Mouse (Mus musculus) thymus, adult 2 months (tissue): ENCODE data around the gene Fras1. TPM values are rescaled to one million over a fixed set of nuclear protein-coding genes. Genes with fewer than 3 reads are reported as not detected.

Experiments used
- DNase-seq: peaks from one replicate; pipeline ENCODE4 v3.0.0; 2021
- H3K27ac ChIP-seq: fragments of 200-500 bp; 2 replicates; pipeline ENCODE4 v1.5.1; 2012; ENCODE audit warnings: low read length, control low read depth; ENCODE audit not compliant: control insufficient read depth, insufficient read depth
- H3K27me3 ChIP-seq: fragments of 200-500 bp; 2 replicates; pipeline ENCODE4 v1.6.1; 2012; ENCODE audit warnings: mild to moderate bottlenecking, low read length, moderate library complexity, mixed read lengths; ENCODE audit not compliant: control insufficient read depth, insufficient read depth
- H3K36me3 ChIP-seq: fragments of 200-500 bp; 2 replicates; pipeline ENCODE4 v1.6.1; 2012; ENCODE audit warnings: mild to moderate bottlenecking, low read length, moderate library complexity; ENCODE audit not compliant: control insufficient read depth, insufficient read depth
- H3K4me1 ChIP-seq: fragments of 200-500 bp; replicated peaks from 2 replicates; pipeline ENCODE4 v1.6.1; 2012; ENCODE audit warnings: low read length; ENCODE audit not compliant: control insufficient read depth, insufficient read depth
- H3K4me3 ChIP-seq: fragments of 200-500 bp; 2 replicates; pipeline ENCODE4 v1.5.1; 2012; ENCODE audit warnings: mild to moderate bottlenecking, low read length, control low read depth, moderate library complexity; ENCODE audit not compliant: control insufficient read depth, insufficient read depth
- CTCF ChIP-seq: fragments of 200-500 bp; IDR thresholded peaks from 2 replicates; pipeline ENCODE4 v1.5.1; 2012; ENCODE audit warnings: mild to moderate bottlenecking, control low read depth, low read length, moderate library complexity, borderline replicate concordance; ENCODE audit not compliant: control insufficient read depth, poor library complexity, insufficient read depth; ENCODE audit errors: extremely low read depth
- POLR2A ChIP-seq: fragments of 200-500 bp; IDR thresholded peaks from 2 replicates; pipeline ENCODE4 v1.6.1; 2012; ENCODE audit warnings: mild to moderate bottlenecking, low read length, control low read depth, moderate library complexity; ENCODE audit not compliant: control insufficient read depth, poor library complexity, insufficient read depth; ENCODE audit errors: extremely low read depth
- WGBS: fragments of 180-500 bp; shearing (Covaris S2); methylation state at CpG from one replicate; pipeline ENCODE4 v1.1.7; 2018; 5-methylcytosine and 5-hydroxymethylcytosine counted together
- polyA plus RNA-seq: library from polyadenylated mRNA; depleted of rRNA; stranded (reverse); fragments of >200 nt; gene quantifications from 2 replicates; pipeline ENCODE4 v1.2.3, GENCODE M21; 2012

The Fras1 gene
- polyA plus RNA-seq, 1 experiment: 0.69 TPM

DNA sequence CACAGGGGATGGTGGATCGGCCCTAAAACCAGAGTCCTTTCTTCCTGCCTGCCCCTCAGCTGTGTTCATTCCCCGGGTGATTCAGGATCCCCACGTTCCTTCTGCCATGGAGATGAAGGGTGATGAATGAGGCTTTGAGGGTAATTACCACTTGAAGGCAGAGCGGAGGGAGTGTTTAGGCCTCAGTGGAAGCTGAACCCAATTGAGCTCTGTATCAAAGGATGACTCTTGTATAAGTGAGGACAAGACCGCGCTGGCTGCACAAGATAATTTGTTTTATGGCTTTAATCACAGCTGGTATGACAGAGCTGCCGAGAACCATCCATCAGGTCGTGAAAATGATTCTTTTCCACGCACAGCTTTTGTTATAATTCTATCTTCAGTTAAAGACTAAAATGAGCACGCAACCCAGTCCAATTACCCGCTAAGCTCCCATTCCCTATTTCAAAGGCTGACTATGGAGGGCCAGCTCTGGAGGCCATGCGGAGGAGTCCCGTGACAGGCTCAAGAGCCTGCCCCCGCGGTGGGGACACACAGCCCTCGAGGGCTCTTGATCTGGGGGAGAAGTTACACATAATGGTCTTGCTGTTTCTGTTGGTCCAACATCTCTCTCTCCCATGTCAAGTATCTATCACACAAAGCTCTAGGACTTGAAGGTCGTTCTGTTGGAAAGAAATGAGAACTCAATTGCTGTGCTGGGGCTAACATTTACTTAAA, 261.5 kb downstream of the Fras1 start:
- DNase-seq: no peak
- no peaks in the 10 kb centered on the region for H3K27me3 ChIP-seq
- H3K4me3 ChIP-seq: no peak overlapping the region
- no peaks in the 10 kb centered on the region for H3K36me3 ChIP-seq
- no peaks in the 10 kb centered on the region for H3K4me1 ChIP-seq
- H3K27ac ChIP-seq: no peak overlapping the region
- 87% methylated on average over 17 of the region's 17 CpGs for WGBS
- no peak for TF ChIP-seq CTCF
- no peak for TF ChIP-seq POLR2A

DNA sequence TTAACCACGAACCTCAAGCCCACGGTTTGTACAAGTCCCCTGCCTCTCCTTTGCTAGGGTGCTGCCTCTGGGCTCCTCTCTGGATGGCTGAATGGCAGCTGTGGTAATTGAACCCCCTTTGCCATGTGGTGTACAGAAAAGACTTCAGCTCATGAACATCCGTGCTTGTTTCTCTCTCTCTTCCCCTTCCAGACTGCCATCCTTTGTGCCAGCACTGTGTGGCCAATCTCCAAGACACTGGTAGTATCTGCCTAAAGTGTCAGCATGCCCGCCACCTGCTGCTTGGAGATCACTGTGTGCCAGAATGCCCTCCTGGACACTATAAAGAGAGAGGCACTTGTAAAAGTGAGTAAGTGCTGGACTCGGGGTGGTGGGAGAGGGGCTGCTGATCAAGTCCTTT, 262.1 kb downstream of the Fras1 start:
- DNase-seq: no peak
- no peaks in the 10 kb centered on the region for H3K4me1 ChIP-seq
- WGBS: 84% methylated on average over 5 of the region's 5 CpGs
- no peak overlapping the region for H3K4me3 ChIP-seq
- no peak for TF ChIP-seq POLR2A
- TF ChIP-seq CTCF: no peak
- no peaks in the 10 kb centered on the region for H3K36me3 ChIP-seq
- no peaks in the 10 kb centered on the region for H3K27me3 ChIP-seq
- no peak overlapping the region for H3K27ac ChIP-seq

DNA sequence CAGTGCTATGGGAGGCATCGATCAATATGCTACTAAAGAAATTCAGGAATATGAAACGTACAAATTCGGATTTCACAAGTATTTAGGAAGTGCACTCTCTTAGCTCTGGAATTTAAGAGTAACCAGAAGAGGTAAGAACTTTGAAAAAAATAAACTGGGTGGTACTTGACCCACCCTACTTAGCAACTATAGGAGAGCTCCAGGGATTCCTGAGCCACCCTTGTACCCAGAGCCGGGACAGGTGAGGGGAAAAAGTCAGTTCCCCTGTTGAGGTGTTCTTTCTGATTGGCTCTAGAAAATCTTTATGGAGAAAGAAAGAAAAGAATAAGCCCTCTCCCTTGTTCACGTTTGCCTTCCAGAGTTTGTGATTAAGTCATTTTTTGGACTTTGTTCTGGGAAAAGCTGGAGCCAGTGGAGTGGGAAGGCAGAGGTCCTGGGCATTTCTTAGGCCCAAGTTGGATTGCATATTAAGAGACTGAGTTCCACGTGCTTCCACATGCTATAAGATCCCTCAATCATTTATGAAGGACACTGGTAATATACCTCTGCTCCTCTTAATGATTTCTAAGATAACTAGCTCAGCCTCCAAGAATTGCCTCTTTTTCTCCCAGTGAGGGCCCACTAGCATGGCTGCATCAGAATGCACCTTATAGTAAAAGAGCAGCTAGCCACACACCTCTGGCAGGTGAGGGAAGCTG, 265.6 kb downstream of the Fras1 start:
- no peaks in the 10 kb centered on the region for H3K36me3 ChIP-seq
- WGBS: 89% methylated on average over 6 of the region's 6 CpGs

DNA sequence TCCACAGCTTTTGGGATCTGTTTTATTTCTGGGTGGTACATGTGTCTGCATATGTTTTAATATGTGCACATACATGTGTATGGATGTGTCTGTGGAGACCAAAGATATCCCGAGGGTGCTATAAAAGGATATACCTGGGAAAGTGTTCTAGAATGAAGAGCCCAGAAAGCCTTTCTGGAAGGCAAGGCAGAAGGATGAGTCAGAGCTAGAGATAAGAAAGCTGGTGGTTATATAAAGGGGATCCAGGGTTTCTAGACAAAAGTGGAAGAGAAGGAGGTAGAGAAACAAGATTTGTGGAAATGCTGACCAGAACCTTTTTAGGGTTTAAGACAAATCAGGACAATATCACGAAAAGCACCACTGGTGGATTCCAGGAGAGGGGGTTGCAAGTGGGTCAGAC, 267.5 kb downstream of the Fras1 start:
- H3K36me3 ChIP-seq: no peaks in the 10 kb centered on the region
- H3K4me1 ChIP-seq: no peaks in the 10 kb centered on the region
- H3K27ac ChIP-seq: no peak overlapping the region
- 95% methylated on average over 2 of the region's 2 CpGs for WGBS
- no peak for DNase-seq
- no peak for TF ChIP-seq POLR2A
- TF ChIP-seq CTCF: no peak
- H3K4me3 ChIP-seq: no peak overlapping the region
- H3K27me3 ChIP-seq: no peaks in the 10 kb centered on the region

More for the DNA sequence above, 265.6 kb downstream of the Fras1 start:
- TF ChIP-seq POLR2A: no peak
- no peak for DNase-seq
- H3K27ac ChIP-seq: no peak overlapping the region
- no peak overlapping the region for H3K4me3 ChIP-seq
- no peaks in the 10 kb centered on the region for H3K4me1 ChIP-seq
- no peaks in the 10 kb centered on the region for H3K27me3 ChIP-seq

- no peak for TF ChIP-seq CTCF
- TF ChIP-seq POLR2A: no peak
- DNase-seq: no peak
- Histone ChIP-seq H3K27me3 (no peaks in the 10 kb centered on the region), H3K36me3 (no peaks in the 10 kb centered on the region), H3K27ac (no peak overlapping the region), H3K4me3 (no peak overlapping the region), H3K4me1 (no peaks in the 10 kb centered on the region)
- WGBS: 98% methylated on average over 4 of the region's 4 CpGs
Measured at GRCm38 (mm10) chr5:96675676-96676075, 301.9 kb downstream of the Fras1 start.

DNA sequence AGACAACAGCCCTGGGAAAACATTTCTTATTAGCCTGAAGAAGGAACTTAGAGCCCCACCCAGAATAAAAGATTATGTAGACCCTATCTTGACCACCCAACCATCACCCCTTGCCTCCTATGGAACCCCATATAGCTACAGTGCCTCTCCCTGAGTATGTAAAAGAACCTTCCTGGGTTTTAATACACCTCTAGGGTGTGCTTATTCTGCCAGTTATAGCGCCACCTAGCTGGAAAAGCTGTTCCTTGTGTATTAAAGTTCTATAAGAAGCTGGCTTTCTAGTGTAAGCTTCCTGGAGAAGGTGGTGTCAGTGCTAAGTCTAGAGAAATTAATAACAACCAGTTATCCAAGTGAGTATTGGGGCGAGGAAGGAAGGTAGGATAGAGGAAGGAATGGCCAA, 303.7 kb downstream of the Fras1 start:
- Histone ChIP-seq H3K36me3 (no peaks in the 10 kb centered on the region), H3K4me3 (no peak overlapping the region), H3K27ac (no peak overlapping the region), H3K4me1 (no peaks in the 10 kb centered on the region), H3K27me3 (no peaks in the 10 kb centered on the region)
- 22% methylated on average over 2 of the region's 2 CpGs for WGBS
- TF ChIP-seq CTCF (no peak), POLR2A (no peak)
- DNase-seq: no peak

- no peak for DNase-seq
- 75% methylated on average over 3 of the region's 3 CpGs for WGBS
- no peaks in the 10 kb centered on the region for H3K36me3 ChIP-seq
- H3K27ac ChIP-seq: no peak overlapping the region
- TF ChIP-seq POLR2A (no peak), CTCF (no peak)
- no peak overlapping the region for H3K4me3 ChIP-seq
- H3K27me3 ChIP-seq: no peaks in the 10 kb centered on the region
- H3K4me1 ChIP-seq: no peaks in the 10 kb centered on the region
Measured at GRCm38 (mm10) chr5:96681085-96681484, 307.3 kb downstream of the Fras1 start.
